Mouse (Mus musculus) ES-E14 (cell line): ENCODE data around the gene Pamr1.

ENCODE experiments used
- ZC3H11A ChIP-seq: IDR thresholded peaks from 2 replicates; pipeline ENCODE4 v1.6.1; 2012; ENCODE audit warnings: low read depth, mild to moderate bottlenecking, inconsistent platforms, low read length, borderline replicate concordance
- ZNF384 ChIP-seq: IDR thresholded peaks from 2 replicates; pipeline ENCODE4 v1.6.1; 2012; ENCODE audit warnings: low read depth, low read length, inconsistent platforms

DNA sequence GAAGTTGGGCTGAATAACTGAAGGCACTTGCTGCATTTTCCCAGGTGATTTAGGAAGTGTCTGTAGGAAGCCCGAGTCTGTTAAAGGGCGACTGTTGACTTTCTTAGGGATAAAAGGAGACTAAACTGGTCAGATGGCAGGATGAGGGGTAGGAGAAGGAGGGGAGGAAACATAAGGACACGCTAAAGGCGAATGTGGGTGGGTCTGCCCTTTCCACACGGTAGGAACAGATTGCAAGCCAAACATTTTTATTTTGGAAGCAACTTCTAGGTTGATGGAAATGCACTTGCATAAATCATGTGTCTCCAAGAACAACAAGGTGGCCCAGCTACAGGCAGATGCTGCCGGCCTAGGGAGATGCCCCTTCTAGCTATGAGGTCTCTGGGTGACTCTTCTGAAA, 127.6 kb downstream of the Pamr1 start:
- TF ChIP-seq ZNF384: no peak
- no peak for TF ChIP-seq ZC3H11A
